ENCODE assay signal across 27 mouse cellular contexts in genomic region chr12:70354926-70355325, GRCm38 (mm10). TPM values are rescaled to one million over a fixed set of nuclear protein-coding genes. Genes with fewer than 3 reads are reported as not detected.
DNase-seq lines count a peak whose midpoint lies in the region; ATAC-seq lines count a peak whose summit lies in the region.
"Had no signal": no experiment of that assay in that cellular context is flagged by ENCODE, and none has a peak within 500 bp of the region (broad histone marks: within the 10 kb centered on the region; RNA-seq: fewer than 3 reads in every experiment).

No protein-coding gene starts in this region.

- no peak overlapping the region for H3K9ac ChIP-seq in hindbrain, embryonic 12.5 days
- H3K9ac ChIP-seq: embryonic facial prominence, embryonic 13.5 days; embryonic facial prominence, embryonic 15.5 days; forebrain, embryonic 12.5 days had no signal

- peak; percentile 61 for DNase-seq in embryo, embryonic 10 days (ENCODE audit: low spot score)
- no peak for DNase-seq in embryo, embryonic 11 days
- DNase-seq in heart, adult 11 months: peak; percentile 44
- no peak for DNase-seq in heart, postnatal 14 days
- peak; percentile 93 for DNase-seq in Muller cell, postnatal 12 days (ENCODE audit: inconsistent ontology term)
- peak; percentile 91 for DNase-seq in retina, postnatal 1 day
- DNase-seq: adrenal gland, adult 2 months; adrenal gland, postnatal 10 days; adrenal gland, postnatal 25 days; B cell, adult 2 months; cerebellum, adult 11 months; cerebellum, adult 18-20 months; cerebellum, adult 8-10 months; cerebellum, adult 9-11 months; cerebellum, postnatal 14 days; cerebellum, postnatal 36 days had no signal

- no peak overlapping the region for H3K27ac ChIP-seq in hindbrain, embryonic 12.5 days
- H3K27ac ChIP-seq: embryonic facial prominence, embryonic 13.5 days; embryonic facial prominence, embryonic 15.5 days; forebrain, embryonic 10.5 days; forebrain, embryonic 12.5 days had no signal

- intact Hi-C loops in heart, postnatal 14 days (cut with DNase I): no loop called here

- H3K27me3 ChIP-seq in hindbrain, embryonic 12.5 days: 0 out of 2 replicates have a peak, but pooled peaks cover 3% of the 10 kb centered on the region
- H3K27me3 ChIP-seq: CH12.LX; embryonic facial prominence, embryonic 13.5 days; embryonic facial prominence, embryonic 15.5 days; forebrain, embryonic 12.5 days had no signal

- H3K4me3 ChIP-seq in hindbrain, embryonic 12.5 days: no peak overlapping the region
- H3K4me3 ChIP-seq: embryonic facial prominence, embryonic 13.5 days; embryonic facial prominence, embryonic 15.5 days; erythroblast, embryonic 14.5 days; forebrain, embryonic 10.5 days; forebrain, embryonic 12.5 days had no signal

- no peak for ATAC-seq in hindbrain, embryonic 12.5 days (ENCODE audit: low FRiP score)
- ATAC-seq: CD4-positive, CD25-positive, alpha-beta regulatory T cell, adult 4 months; forebrain, embryonic 14.5 days; forebrain, embryonic 16.5 days had no signal

- H3K9me3 ChIP-seq in hindbrain, embryonic 12.5 days (replicated peaks): no peaks in the 10 kb centered on the region
- H3K9me3 ChIP-seq: embryonic facial prominence, embryonic 13.5 days; embryonic facial prominence, embryonic 15.5 days; forebrain, embryonic 10.5 days; forebrain, embryonic 12.5 days; G1E had no signal

- WGBS in hindbrain, embryonic 12.5 days: 48% methylated on average over 8 of the region's 8 CpGs

- H3K36me3 ChIP-seq in hindbrain, embryonic 12.5 days: no peaks in the 10 kb centered on the region
- H3K36me3 ChIP-seq: embryonic facial prominence, embryonic 13.5 days; embryonic facial prominence, embryonic 15.5 days; forebrain, embryonic 10.5 days; forebrain, embryonic 12.5 days; G1E had no signal

- no peak overlapping the region for H3K4me2 ChIP-seq in hindbrain, embryonic 12.5 days (replicated peaks)
- H3K4me2 ChIP-seq: embryonic facial prominence, embryonic 13.5 days; embryonic facial prominence, embryonic 15.5 days; forebrain, embryonic 12.5 days had no signal

- H3K4me1 ChIP-seq in hindbrain, embryonic 12.5 days: peaks cover 14% of the 10 kb centered on the region
- H3K4me1 ChIP-seq: embryonic facial prominence, embryonic 13.5 days; embryonic facial prominence, embryonic 15.5 days had no signal

RNA-seq across cellular contexts. Expression of gene Trim9, which starts 7.5 kb away (rescaled TPM):
- under 1 TPM; 0.38 to 0.39 TPM for total RNA-seq in heart, postnatal 14 days (2021)
- 25.6 and 27.8 TPM in 2 replicates for polyA plus RNA-seq in hindbrain, embryonic 12.5 days (2016; fragmentation: Nextera tagmentation; extraction: Ambion mirVana)
- total RNA-seq: CH12.LX had no signal
- polyA plus RNA-seq: erythroblast, embryonic 14.5 days; G1E had no signal

Comparison
In these comparisons a context has a peak if more than half of its experiments do, and no peak if none do; other contexts are left out.
1. DNase-seq: peak in embryo, embryonic 10 days (single experiment), heart, adult 11 months (single experiment), Muller cell, postnatal 12 days (single experiment) and retina, postnatal 1 day (single experiment); none in embryo, embryonic 11 days (single experiment) and heart, postnatal 14 days (0 of 2).